Mouse (Mus musculus) B cell, adult (primary cell): ENCODE results near the gene Nek7. TPM values are rescaled to one million over a fixed set of nuclear protein-coding genes. Genes with fewer than 3 reads are reported as not detected.

Experiments used
- total RNA-seq: library from RNA; stranded (reverse); gene quantifications from 4 replicates; pipeline ENCODE4 v1.2.4, GENCODE M21; 2023; ENCODE audit not compliant: inconsistent age

Gene Nek7
- total RNA-seq: 70.1 to 79.6 TPM (median 74.9 TPM) in 4 replicates

DNA sequence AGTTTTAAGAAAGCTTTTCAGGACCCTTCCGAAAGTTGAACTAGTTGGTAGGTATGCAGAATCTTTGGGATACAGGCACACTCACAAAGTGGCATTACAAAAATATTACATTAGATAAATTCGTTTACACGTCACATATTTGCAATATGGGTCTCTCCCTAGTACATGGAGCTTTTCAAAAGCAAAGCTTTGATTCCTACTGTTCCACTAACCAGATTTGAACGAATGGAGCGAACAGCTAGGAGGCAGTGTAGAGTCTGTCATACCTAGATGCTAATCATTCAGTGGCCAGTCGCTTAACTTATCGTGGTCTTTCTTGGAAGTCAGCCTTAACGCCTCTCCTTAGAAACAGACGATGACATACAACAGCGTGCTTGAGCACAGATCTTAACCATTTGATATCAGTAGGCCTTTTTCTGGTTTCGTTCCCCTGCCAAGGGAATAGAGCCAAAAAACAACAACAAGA, at the start of gene Nek7:
TSS of gene Nek7 (minus strand) at position 146 of the 466 bp plus-strand sequence.

Other genes with a start within 250 kb of the Nek7 start
- not detected in 4 replicates for gene Lhx9, start 228.4 kb upstream of the Nek7 start, total RNA-seq
- gene 2310009B15Rik, start 236.7 kb upstream of the Nek7 start, total RNA-seq: 4.1 to 7.7 TPM (median 6.1 TPM) in 4 replicates